In genomic region chr2:153665401-153665800, GRCm38 (mm10) we compare ENCODE assay signal across 27 mouse cellular contexts. TPM values are rescaled to one million over a fixed set of nuclear protein-coding genes. Genes with fewer than 3 reads are reported as not detected.
"Had no signal": no experiment of that assay in that cellular context is flagged by ENCODE, and none has a peak within 500 bp of the region (broad histone marks: within the 10 kb centered on the region; RNA-seq: fewer than 3 reads in every experiment).

No protein-coding gene starts in this region.

- H3K4me2 ChIP-seq: heart, embryonic 11.5 days; heart, embryonic 13.5 days; heart, embryonic 15.5 days; hindbrain, embryonic 13.5 days; hindbrain, embryonic 15.5 days; kidney, embryonic 15.5 days; limb, embryonic 13.5 days; limb, embryonic 15.5 days; liver, embryonic 12.5 days had no signal

- ATAC-seq: hindbrain, postnatal 0 days; intestine, embryonic 16.5 days; liver, embryonic 12.5 days had no signal

- H3K4me3 ChIP-seq: heart, adult 2 months; heart, embryonic 13.5 days; heart, embryonic 15.5 days; hindbrain, embryonic 13.5 days; hindbrain, embryonic 15.5 days; kidney, embryonic 15.5 days; limb, embryonic 13.5 days; limb, embryonic 15.5 days; liver, embryonic 12.5 days had no signal

- H3K27ac ChIP-seq: heart, adult 2 months; heart, embryonic 13.5 days; heart, embryonic 15.5 days; hindbrain, embryonic 13.5 days; hindbrain, embryonic 15.5 days; hindbrain, postnatal 0 days; kidney, embryonic 15.5 days; limb, embryonic 13.5 days; limb, embryonic 15.5 days; liver, embryonic 12.5 days; liver, embryonic 14.5 days had no signal

- H3K9ac ChIP-seq: heart, embryonic 13.5 days; heart, embryonic 15.5 days; hindbrain, embryonic 13.5 days; hindbrain, embryonic 15.5 days; kidney, embryonic 15.5 days; limb, embryonic 13.5 days; limb, embryonic 15.5 days; liver, embryonic 12.5 days; liver, embryonic 14.5 days had no signal

- H3K27me3 ChIP-seq: heart, embryonic 13.5 days; heart, embryonic 15.5 days; hindbrain, embryonic 13.5 days; hindbrain, embryonic 15.5 days; kidney, embryonic 15.5 days; limb, embryonic 13.5 days; limb, embryonic 15.5 days; liver, embryonic 12.5 days had no signal

- H3K36me3 ChIP-seq: heart, embryonic 15.5 days; hindbrain, embryonic 15.5 days had no signal

- DNase-seq: gastrocnemius, postnatal 14 days; gastrocnemius, postnatal 36 days; heart, adult 11 months; heart, adult 2 months; heart, postnatal 14 days; heart, postnatal 36 days; kidney, adult 11 months; layer of hippocampus, adult 9-11 months; layer of hippocampus, postnatal 36 days; left cerebral cortex, postnatal 4 days had no signal

- H3K9me3 ChIP-seq: heart, embryonic 13.5 days; heart, embryonic 15.5 days; hindbrain, embryonic 13.5 days; hindbrain, embryonic 15.5 days; kidney, embryonic 15.5 days; limb, embryonic 13.5 days; limb, embryonic 15.5 days; liver, embryonic 12.5 days had no signal

- H3K4me1 ChIP-seq: heart, embryonic 13.5 days; hindbrain, embryonic 15.5 days; kidney, embryonic 15.5 days; limb, embryonic 13.5 days; limb, embryonic 15.5 days; liver, embryonic 12.5 days had no signal

RNA-seq across cellular contexts. Expression of gene Dnmt3c, which starts 31.1 kb away (rescaled TPM):
- polyA plus RNA-seq: gonadal fat pad, adult 2 months; heart, adult 2 months; heart, embryonic 11.5 days; heart, embryonic 13.5 days; heart, embryonic 15.5 days; hindbrain, embryonic 11.5 days; hindbrain, embryonic 13.5 days; hindbrain, postnatal 0 days; intestine, embryonic 16.5 days; kidney, embryonic 15.5 days; large intestine, adult 2 months; limb, embryonic 11.5 days; limb, embryonic 13.5 days; liver, adult 2 months had no signal
